Mouse (Mus musculus) gastrocnemius, adult 18-20 months (tissue): ENCODE results near the gene Vmn2r73. TPM values are rescaled to one million over a fixed set of nuclear protein-coding genes. Genes with fewer than 3 reads are reported as not detected.
"Not testable (repeated sequence)": the region's sequence is repeated elsewhere in the genome, so short reads cannot be mapped to it uniquely, and the experiment has no call there.

ENCODE experiments used
- DNase-seq: peaks from one replicate; pipeline ENCODE4 v3.0.0; 2021; ENCODE audit warnings: low spot score
- long read RNA-seq, 2 experiments: library from polyadenylated mRNA; stranded (forward); transcript quantifications; one replicate each; pipeline ENCODE4 v2.0.0; 2021
- total RNA-seq, 2 experiments: library from RNA; stranded (reverse); gene quantifications; 2 replicates each; pipeline ENCODE4 v1.2.3; 2021

The Vmn2r73 gene
- not detected for total RNA-seq
- long read RNA-seq, experiment 1 = 0 reads
- long read RNA-seq, experiment 2 = 0 reads

DNA sequence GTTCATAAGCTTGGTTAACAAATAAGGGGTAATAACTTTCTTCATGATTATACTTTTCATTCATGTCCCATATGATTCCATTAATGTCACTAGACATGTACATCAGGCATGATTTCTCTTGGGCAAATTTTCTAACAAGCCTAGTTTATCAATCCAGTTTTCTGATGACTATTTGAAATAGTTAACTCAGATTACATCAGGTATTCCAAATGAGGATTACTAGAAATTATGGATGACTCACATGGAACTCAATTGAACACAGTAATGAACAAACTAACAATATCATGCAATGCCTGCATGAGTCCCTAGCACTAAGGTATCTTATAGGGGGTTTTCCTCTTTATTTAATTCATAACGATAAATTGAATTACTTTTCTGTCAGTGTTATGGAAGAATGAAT lies at the start of gene Vmn2r73:
Vmn2r73 (minus strand) TSS at position 101 of the 400 bp plus-strand sequence.
- no peak for DNase-seq

DNA sequence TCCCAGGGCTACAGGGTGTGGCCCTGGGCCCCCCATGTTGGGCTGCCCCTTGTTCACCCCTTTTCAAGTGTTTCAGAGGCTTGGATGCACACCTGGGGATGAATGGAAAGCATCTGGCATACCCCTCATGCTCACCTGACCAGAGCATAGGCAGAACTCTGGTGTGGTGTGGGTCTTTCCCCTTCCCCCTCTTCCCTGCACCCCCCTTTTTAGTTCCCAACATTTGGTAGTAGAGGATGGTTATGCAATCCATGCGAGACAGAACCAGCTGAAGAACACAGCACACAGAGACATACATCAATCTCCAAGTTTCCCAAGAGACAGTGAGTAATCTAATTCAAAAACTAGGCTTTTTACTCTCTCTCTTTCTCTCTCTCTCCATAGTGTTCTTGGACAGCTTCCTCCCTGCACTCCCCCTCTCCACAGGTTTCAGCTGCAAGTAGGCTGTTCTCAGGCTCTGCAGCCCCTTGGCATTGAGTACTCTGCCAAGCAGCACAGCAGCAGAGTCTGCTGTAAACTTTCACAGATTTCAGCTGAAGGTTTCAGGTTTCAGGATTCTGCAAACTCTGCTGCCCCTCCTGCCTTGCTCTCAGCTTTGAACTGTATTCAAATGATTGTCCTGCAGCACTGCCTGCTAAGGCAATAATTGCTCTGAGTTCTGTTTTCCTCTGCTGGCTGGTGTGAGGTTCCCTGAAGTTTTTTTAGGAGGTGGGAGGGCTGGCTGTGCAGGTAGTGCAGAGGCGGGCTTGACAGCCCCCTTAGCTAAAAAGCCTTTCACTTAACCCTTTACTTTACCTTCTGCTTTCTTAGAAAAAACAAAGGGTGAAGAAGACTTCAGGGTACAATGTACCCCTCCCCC lies 35.7 kb downstream of the Vmn2r73 start:
- no peak for DNase-seq

DNA sequence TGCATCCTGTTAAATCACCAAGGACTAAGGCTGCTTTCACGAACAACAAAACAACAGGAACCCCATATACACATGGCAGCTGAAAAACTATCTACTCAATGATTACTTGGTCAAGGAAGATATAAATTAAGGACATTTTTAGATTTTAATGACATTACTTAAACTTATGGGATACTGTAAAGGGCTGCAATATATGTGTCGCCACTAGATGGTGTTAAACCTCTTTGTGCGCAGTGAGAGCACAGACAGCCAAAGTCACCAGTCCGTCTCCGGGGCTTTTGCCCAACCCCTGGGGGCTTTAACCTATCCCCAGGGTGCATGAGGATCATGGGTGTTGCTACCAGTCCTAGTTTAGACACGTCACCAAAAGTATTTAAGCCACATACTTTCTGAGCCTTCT lies 58.0 kb downstream of the Vmn2r73 start:
- DNase-seq = not testable (repeated sequence)

Other genes starting within 250 kb of the Vmn2r73 start
- gene Vmn2r72, start 121.2 kb downstream of the Vmn2r73 start, total RNA-seq = not detected
- not detected for gene Vmn2r74, start 85.4 kb upstream of the Vmn2r73 start, total RNA-seq